Mouse (Mus musculus): ENCODE measurements around the gene Spata32.
"Not testable (repeated sequence)": the region's sequence is repeated elsewhere in the genome, so short reads cannot be mapped to it uniquely, and the experiment has no call there.

The Spata32 gene

DNA sequence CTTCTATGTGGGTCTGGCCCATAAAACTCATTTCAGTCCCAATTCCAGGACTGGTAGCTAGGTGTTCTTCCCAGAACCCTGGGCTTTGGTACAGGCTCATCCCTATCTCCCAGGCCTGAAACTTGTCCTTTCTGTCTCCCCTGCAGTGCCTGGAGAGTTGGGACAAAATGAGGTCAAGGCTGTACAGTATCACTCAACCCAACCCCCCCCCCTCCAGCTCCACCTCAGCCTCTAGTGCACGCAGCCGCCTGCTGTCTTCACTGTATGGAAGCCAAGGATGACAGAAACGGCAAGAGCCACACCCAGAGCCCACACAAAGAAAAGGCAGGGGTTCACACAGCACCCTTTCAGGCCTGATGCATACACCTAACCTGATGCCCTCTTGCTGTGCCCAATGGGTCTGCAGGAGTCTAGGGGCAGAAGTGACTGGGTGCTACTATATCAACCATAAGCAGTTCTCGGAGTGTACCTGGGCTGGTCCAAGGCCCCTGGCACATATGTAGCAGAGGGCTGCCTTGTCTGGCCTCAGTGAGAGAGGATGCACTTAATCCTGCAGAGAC is 28.6 kb upstream of the Spata32 start:
- no peak for DNase-seq (ENCODE audit: low read depth, low spot score)

DNA sequence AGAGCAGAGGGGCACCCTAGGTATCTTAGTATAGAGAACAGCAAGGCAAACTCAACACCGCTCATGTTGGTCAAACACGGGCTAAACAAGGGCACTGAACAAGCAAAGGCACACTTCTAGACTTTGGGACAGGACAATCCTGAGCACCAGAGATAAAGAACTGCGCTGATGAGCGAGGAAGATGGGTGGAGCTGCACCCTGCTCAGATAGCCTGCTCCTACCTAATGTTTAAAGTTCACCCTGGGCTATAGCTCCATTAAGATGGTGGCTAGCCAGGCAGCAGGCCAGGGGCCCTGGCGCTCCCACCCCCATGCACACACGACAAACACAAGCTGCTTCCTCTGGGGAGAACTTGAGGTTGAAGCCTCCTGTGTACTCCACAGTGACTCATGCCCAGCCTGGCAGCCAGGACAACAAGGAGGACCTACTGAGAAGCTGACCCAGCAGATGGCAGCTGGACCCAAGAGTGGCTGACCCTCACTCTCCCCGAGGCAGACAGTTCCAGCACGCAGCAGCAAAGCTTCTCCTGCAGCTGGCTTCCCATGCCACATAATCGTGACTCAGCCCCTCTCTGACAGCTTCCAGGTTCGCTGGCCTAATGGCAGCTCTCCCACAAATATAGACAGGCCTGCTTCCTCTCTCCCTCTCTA is 28.0 kb upstream of the Spata32 start:
- no peak for DNase-seq (ENCODE audit: low read depth, low spot score)

DNA sequence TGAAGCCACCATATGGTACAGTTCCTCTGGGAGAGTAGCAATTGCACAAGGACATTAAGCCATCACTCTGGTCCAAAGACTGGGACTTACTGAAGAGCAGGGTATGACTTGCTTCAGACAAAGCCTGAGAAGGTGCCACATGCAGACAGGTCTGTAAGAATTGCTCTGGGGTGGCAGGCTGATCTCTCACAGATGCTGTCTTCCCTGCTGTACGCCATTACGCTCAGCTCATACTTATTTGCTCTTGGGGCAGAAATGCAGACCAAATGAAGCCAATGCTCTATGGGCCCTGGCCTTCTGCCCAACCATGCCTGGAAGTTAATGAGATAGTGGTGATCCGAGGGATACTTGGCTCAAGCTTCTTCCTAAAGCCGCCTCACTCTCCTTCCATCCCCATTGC is 26.6 kb upstream of the Spata32 start:
- no peak for DNase-seq (ENCODE audit: low read depth, low spot score)

DNA sequence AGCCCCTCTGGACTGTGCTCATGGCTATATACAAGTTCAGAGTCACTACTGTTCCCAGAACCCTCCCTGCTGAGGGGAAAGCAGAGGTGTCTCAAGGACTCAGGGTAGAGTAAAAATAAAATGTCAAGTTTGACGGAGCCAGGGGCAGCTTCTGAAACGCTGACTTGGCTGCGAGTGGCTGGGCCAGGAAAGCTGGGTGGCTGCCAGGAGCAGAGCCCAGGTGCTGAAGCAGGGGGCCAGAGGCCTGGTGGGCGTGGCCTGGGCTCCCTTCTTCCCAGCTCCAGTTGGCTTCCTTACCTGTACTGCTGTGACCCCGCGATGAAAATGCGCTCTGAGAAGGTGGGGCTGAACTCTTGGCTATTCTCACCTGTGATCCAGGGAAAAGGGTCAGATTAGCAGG is 22.5 kb upstream of the Spata32 start:
- no peak for DNase-seq (ENCODE audit: low read depth, low spot score)

DNA sequence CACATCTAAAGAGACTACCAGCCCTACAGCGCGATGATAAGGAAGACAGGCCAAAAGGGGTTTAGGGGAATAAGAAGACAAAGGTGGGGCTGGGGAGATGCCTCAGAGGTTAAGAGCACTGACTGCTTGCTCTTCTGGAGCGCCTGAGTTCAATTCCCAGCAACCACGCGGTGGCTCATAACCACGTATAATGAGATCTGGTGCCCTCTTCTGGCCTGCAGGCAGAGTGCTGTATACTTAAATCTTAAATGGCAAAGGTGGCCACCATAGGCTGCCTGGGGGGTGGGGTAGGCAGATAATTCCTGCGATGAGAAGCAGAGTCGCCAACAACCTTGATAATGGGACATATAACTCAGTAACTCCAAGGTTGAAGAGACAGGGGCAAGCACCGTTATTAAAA is 19.5 kb upstream of the Spata32 start:
- no peak for DNase-seq (ENCODE audit: low read depth, low spot score)

DNA sequence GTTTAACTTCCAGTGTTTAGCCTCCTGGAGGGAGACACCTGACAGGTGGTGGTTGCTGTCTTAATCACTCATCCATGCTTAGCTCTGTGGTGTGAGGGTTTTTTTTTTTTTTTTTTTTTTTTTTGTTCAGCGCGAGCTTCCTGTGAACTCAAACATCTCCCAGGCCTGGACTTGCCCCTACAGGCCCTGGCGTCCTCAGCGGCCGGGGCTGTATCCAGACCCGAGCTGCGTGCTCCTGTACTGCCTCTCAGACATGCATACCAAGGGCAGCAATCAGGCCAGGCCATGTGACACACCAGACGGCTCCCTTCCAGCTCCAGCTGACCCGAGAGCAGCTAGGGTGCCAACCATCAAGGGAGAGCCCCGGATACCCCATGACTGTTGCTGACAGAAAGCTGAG is 18.7 kb upstream of the Spata32 start:
- no peak for DNase-seq (ENCODE audit: low read depth, low spot score)

DNA sequence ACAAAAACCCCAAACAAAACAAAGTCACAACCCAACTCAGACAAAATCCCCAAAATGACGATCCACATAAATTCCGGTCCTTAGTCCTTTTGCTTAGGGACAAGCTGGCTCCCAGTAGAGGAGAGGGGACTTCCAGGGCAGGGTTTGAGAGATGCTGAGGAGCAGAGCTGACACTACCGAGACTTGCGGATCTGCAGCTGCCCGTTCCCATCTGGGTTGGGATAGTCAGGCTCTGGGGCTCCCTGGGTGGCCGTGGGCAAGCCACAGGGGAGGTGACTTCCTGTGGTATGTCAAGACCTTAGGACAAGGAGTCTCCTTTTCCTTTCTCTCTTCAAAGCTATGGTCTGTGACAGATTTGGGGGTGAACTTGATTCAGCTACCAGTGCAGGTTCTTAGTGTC is 18.2 kb upstream of the Spata32 start:
- no peak for DNase-seq (ENCODE audit: low read depth, low spot score)

DNA sequence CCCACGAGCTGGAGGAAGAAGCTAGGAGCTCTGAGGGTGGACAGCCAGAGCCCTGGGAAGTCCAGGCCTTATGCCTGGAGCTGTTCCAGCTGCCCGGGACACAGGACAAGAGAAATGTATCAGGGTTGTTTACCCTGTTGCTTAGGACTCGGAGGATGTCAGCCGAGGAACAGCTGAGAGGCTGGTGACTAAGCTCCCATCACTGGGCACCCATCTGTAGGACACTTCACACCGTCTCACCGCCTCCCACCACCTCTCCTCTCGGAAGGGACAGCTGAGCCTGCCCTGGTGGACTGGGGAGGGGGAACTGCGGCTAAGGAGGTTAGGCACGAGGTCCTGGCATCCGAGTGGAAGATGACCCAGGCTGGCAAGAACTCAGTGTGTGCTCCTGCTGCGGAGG is 17.5 kb upstream of the Spata32 start:
- DNase-seq (ENCODE audit: low read depth, low spot score): no peak

DNA sequence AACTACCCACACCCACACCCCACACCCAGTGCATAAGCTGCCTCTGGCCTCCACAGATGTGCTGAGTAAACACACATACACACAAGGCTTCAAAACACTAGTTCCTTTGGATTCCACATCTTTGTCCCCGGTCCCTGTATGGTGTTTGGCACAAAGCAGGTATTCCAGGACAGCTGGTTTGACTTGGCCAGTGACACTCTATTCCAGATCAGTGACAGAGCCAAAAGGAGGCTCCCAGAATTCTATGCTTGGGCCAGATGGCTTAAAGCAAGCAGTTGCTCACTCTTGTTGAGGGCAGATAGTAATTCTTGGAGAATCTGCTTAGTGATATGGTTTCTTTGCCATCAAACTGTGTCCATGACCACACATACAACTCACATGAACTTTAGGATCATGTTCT is 16.2 kb upstream of the Spata32 start:
- no peak for DNase-seq (ENCODE audit: low read depth, low spot score)

DNA sequence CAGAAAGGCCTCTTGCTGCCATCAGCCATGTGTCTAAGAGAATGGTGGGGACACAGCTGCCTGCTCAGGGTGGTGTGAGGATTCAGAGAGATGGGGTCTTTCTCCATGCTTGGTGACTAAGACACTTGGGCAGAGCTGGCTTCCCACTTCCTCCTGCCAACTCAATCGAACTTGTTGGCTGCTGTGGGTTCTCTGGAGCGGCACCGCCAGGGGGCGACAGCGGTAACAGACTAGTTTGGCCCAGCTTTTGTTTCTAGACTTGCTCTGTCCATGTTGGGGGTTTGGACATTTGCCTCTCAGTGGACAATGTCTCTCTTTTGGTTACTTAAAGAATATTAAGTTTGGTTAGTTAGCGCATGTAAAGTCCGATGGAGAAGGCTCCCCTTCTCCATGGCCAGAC is 14.7 kb upstream of the Spata32 start:
- DNase-seq (ENCODE audit: low read depth, low spot score): no peak

DNA sequence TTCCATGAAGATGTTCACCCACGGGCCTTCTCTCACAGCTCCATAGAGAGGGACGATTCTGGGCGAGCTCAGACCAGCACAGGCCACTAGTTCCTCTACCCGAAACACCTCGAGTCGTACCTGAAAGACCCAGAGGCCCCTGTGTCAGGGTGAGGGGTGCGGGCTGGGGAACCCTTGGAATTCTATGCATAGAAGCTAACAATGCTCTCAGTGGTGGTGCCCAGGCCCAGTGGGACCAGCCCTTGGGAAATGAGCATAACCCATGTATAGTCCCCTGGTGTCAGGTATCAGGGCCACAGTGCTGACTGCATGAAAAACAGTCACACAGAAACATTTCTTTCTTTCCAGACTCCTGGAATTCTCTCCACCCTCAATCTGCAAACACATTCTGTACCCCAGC is 13.1 kb upstream of the Spata32 start:
- DNase-seq (ENCODE audit: low read depth, low spot score): no peak

DNA sequence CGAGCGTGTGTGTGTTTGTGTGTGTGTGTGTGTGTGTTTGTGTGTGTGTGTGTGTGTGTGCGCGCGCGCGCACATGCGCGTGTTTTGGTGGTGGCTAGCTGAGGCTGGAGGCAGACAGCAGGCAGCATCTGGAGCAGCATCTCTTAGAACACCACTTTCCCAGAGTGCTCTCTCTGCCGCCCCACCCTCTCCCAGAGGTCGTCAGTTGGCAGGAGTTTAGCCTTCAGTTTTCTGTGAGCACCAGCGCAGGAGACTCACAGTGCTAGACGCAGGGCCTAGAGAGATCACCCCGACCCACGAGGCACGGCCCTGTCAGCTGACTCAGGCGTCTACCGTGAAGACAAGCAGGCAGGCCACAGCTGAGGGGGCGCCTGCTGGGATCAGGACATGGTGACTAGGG is 12.4 kb upstream of the Spata32 start:
- no peak for DNase-seq (ENCODE audit: low read depth, low spot score)

DNA sequence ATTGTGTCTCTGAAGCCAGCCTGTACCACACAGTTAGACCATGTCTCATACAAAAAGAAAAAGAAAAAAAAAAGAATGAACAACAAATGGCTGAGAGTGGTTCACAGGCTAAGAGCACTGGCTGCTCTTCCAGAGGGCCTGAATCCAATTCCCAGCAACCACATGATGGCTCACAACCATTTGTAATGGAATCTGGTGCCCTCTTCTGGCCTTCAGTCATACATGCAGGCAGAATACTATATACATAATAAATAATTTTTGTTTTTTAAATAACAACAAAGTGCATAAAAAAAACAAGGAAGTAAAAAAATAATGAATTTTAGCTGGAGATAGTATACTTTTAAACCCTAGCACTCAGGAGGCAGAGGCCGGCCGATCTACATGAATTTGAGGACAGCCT is 11.4 kb upstream of the Spata32 start:
- DNase-seq (ENCODE audit: low read depth, low spot score): no peak

DNA sequence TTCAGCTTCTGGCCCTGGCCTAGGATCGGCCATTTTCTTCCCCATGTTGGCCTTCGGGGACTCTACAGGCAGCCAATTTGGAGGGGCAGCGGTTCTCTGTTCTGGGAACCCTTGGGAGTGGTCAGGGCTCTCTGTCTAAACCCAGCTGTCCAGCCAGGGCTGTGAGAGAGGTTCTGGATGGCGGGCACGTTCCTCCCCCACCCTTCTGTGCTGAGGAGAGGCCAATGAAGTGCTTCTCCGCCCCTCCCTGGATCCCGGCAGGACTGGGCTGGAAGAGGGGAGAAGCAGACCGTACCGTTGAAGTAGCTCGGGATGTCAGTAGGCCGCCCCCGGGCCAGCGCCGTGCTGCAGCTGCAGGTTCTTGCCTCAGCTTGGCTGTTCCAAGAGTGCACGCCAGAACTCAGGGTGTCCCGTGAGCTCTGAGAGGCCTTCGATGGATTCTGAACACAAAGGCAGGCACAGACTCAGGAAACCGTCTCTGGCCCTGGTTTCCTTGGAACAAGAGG is 5.8 kb upstream of the Spata32 start:
- DNase-seq (ENCODE audit: low read depth, low spot score): no peak

DNA sequence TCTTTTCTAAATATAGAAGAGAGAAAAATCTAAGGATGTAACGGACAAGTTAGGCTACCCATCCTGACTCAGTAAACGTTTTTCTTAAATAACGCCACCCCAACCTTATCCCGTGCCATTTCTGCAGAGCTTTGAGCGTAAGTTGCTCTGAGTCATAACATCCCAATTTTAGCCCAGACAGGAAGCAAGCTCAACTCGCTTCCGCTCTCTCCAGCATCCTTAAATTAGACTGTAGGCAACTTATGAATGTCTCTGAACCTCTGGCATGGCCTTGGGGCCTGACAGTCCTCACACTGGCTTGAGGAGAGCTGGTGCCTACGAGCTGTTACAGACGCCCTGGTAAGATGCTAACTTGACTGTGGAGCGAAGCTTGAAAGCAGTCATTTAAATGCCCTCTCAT is 5.2 kb upstream of the Spata32 start:
- no peak for DNase-seq (ENCODE audit: low read depth, low spot score)

DNA sequence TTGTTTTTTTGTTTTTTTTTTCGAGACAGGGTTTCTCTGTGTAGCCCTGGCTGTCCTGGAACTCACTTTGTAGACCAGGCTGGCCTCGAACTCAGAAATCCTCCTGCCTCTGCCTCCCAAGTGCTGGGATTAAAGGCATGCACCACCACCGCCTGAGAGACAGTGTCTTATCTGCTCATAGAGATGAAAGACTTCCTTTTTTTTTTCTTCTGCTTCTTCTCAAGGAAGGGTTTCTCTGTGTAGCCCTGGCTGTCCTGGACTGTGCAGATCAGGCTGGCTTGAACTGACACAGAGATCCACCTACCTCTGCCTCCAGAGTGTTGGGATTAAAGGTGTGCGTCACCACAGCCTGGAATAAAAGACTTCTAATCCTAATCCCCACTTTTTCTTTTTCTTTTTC is 4.5 kb upstream of the Spata32 start:
- DNase-seq (ENCODE audit: low read depth, low spot score): not testable (repeated sequence)

DNA sequence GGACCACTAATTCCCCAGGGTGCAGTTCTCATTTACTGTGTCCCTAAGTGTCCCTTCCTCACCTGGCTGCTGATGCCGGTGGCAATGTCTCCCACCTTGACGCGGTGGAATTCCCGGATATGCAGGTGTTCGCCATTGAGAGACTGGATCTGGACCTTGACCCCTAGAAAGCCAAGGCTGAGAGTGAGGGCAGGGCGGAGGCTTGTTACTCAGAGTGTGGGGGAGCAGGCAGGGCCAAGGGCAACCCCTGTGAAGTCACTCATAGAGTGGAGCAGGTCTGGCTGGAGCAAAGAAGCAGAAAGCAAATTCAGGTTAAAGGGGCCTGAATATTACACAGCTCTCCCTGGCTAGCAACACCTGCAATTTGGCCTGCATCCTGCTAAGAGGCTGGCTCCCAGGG is 3.2 kb upstream of the Spata32 start:
- no peak for DNase-seq (ENCODE audit: low read depth, low spot score)

DNA sequence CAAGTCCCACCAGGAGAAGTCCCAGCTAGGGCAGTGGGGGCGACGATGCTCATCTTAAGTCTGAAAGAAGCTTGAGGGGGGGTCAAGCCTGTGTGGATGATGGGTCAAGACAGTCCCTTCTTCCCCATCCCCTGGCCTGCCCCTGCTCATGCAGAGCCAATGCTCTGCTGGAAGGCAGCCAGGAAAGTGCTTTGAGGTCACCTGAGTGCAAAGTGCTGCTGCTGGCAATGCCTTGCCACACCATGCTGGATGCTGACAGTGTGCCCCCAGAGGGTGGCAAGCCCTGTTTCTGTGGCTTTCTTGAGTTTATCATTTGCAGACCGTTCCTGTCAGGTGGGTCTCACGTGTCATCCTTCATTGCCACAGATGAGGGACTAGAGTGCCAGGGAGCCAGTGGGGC is 1.8 kb upstream of the Spata32 start:
- no peak for DNase-seq (ENCODE audit: low read depth, low spot score)

DNA sequence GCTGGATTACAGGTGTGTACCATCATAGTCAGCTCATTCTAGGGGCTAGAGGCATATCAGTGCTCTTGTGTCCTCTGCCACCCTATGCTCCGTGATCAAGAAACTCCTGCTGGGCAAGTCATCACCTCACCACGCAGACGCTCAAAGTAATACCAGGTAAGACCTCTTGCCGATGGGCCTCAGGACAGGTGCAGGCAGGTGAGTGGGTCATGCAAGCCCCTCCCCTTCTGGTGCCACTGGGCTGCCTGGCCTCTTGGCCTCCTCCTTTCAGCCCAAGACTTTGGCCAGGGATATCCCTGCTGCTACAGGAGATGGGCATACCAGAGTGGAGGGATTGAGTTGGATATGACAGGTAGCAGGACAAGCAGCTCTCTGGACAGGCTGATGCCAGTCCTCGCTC is 1.0 kb upstream of the Spata32 start:
- no peak for DNase-seq (ENCODE audit: low read depth, low spot score)

DNA sequence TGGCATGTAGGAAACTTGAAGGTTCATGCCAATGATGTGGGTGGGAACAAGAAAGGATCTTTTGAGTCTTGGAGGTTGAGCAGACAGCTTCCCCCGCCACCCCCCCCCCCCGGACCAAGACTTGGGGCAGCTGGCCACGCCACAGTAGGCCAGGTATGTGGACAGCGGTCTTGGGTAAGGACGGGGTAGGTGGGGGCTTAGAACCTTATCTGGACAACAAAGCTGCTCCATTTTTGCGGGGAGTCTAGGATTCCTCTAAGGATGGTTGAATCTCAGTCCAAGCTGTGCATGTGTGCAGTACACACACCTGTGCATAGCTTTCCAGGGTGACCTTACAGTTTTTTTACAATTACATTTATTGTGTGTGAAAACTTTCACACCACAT is 277 bp upstream of the Spata32 start:
- DNase-seq (ENCODE audit: low read depth, low spot score): no peak

DNA sequence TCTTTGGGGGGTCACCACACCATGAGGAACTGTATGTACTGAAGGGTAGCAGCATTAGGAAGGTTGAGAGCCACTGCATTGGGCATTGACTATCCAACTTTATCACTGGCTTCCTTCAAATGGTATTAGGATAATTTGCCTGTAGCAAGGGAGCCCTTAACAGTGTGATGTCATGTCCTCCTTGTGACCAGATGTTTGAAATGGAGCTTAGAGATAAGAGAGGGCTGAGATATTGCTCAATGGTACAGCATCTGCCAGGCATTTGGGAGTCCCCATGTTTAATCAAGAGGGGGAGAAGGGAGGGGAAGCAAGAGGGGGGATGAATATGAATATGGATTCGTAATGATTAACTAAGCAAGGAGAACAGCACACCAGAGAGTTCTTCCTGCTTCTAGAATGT is 2.9 kb downstream of the Spata32 start:
- no peak for DNase-seq (ENCODE audit: low read depth, low spot score)

DNA sequence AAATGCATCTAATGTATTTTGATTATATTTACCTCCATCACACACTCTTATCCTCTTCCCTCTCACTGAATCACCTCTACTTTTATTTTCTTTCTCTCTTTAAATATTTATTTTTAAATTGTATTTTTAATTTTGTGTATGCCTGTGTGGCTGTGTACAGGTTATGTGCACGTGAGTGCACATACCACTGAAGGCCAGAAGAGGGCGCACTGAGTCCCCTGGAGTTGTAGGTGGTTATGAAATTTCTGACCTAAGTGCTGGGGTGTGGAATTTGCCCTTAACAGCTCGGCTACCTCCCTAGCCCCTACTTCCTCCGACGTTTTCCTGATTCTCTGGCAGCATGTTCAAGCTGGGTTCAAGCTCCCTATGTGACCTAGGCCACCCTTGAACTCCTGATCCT is 4.5 kb downstream of the Spata32 start:
- no peak for DNase-seq (ENCODE audit: low read depth, low spot score)

DNA sequence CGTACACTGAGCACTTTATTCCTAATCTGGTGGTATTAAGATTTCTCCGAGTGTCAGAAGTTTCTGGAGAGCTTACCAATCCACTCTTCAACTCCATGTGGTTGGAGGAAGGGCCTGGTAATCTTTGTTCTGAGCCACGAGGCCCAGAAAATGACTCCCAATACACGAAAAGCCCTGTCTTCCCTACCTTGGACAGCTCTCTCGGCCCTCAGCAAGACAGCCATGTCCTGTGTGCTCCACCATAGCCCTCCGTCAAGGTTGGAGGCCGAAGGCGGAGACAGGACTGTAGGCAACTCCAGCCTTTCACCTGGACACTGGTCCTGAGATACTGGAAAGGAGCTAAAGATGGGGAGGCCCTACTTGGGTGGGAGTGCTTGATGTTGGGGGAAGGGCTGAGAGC is 7.9 kb downstream of the Spata32 start:
- DNase-seq (ENCODE audit: low read depth, low spot score): no peak

DNA sequence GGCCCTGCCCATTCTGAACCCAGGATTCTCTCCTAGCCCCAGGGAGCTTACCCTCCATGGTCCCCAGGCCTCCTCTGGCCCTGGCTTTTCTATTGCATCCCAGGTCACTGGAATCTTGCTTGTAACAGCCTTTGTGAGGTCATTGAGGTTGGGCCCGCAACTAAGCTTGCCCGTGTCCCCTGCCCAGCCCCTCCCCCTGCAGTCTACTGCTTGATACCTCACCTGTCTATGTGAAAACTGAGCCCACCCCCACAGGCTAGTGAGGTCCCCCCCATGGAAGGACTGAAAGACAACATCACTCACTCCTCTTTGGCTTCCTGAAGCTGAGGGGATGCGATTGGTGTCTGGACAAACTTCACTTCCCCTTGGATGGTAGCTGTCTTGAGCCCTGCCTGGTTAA is 9.8 kb downstream of the Spata32 start, which contains the start of gene 1700023F06Rik:
TSS of gene 1700023F06Rik (minus strand) at position 101 of the 400 bp plus-strand sequence.
- DNase-seq (ENCODE audit: low read depth, low spot score): no peak
